Mouse (Mus musculus) megakaryocyte, embryonic 14.5 days (primary cell): ENCODE measurements around the gene Alg2.

Experiments
- FLI1 ChIP-seq: IDR thresholded peaks from 2 replicates; pipeline ENCODE4 v1.6.1; 2012; ENCODE audit warnings: low read length, inconsistent platforms, mixed read lengths
- GATA1 ChIP-seq: IDR thresholded peaks from 3 replicates; pipeline ENCODE4 v1.6.1; 2012; ENCODE audit warnings: mixed read lengths, low read length, inconsistent platforms, borderline replicate concordance

DNA sequence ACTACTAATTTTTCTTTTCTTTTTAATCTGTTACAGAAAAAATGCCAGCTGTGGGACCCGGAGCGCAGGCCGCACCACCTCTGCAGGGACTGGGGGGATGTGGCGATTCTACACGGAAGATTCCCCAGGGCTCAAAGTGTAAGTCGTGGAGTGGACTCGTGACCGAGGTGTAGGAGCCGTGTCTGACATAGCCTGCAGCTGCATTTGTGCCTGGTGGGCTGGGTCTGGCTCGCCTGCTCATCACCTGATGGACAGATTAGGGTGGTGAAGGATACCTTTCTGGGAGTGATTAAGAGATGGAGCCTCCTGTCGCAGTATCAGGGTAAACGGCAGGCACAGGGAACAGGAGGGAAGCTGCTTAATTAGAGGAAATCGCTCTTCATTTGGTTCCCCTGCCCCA lies 6.0 kb upstream of the Alg2 start:
- TF ChIP-seq GATA1 (no peak), FLI1 (no peak)
